Mouse (Mus musculus) T-helper 2 cell (primary cell): Measurements from ENCODE around the gene Klhl3.

ENCODE experiments used
- in situ Hi-C: fragments of 300-600 bp; cut with MboI, MseI; formaldehyde crosslinking; loops from one replicate; pipeline ENCODE4 v1.15.1; 2025; ENCODE audit warnings: high pct_unique_total_duplicates

Gene Klhl3

DNA sequence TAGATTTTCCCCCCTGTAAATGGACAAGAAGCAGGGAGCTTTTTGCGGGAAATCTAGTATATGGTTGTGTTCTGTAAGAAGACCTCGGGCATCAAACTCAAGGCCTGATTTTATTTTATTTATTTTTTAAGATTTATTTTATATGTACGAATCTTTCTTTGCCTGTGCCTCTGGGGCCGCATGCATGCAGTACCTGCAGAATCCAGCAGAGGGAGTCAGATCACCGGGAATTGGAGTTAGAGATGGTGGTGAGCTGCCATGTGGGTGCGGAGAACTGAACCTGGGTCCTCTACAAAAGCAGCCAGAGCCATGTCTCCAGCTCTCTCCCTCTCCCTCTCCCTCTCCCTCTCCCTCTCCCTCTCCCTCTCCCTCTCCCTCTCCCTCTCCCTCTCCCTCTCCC, 135.7 kb downstream of the Klhl3 start:
- in situ Hi-C loops: no loop called here

DNA sequence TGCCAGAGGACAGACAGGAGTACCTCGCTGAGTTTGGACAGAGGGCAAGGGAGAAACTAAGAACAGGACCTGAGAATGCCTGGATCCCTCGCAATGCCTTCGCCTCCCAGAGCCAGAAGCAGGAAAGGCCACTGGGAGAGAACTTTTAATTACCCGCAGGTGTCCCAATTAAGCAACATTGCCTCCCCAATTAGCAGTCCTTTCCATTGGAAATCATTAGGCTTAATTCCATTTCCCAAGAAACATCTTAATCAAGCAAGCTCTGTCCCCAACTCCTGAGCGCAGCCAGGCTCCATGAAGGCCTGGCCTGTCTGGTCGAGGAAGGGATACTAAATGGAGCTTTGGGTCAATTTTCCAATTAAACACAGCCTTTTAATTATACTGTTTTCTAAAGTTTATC, 147.7 kb downstream of the Klhl3 start:
- in situ Hi-C loops: no loop called here

DNA sequence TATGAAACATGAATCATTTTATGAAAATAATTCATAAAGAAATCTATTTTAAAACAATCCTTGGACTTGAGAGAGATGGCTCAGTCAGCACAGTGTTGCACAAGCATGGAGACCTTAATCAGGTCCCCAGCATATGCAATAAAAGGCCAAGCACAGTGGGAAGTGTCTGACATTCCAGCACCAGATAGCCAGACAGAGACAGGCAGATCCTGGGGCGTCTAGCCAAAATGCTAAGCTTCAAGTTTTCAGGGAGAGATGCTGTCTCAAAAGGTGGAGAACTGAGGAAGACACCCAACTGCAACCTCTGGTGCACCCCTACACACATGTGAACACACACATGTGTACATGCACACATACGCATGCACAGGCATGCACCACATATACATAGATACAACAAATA, 153.1 kb downstream of the Klhl3 start:
- in situ Hi-C loops: no loop called here

DNA sequence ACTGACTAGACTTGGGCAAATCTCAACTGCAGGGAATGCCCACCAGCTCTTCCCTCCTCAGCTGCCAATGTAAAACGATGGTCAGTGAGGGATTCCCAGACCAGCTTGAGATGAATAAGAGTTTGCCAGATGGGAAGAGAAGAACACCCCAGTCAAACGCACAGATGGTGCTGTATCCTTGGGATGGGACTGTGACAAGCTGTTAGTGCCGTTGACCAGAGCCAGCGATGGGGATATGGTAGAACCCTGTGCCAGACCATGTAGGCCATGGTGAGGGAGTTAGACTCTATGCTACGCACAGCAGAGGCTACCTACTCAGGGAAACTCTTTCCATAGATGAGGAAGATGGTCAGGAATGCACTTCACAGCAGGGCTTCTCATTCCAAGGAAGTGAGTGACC, 153.6 kb downstream of the Klhl3 start:
- in situ Hi-C loops: no loop called here
